Mouse (Mus musculus) kidney, adult 10 weeks (tissue): ENCODE data around the gene Zdhhc17. TPM values are rescaled to one million over a fixed set of nuclear protein-coding genes. Genes with fewer than 3 reads are reported as not detected.

ENCODE experiments used
- polyA plus RNA-seq: library from polyadenylated mRNA; stranded (reverse); fragments of 350-450 nt; fragmentation: Illumina TruSeq; extraction: RNeasy Lipid Tissue Mini Kit (QIAGEN cat#74804); gene quantifications from one replicate; pipeline ENCODE4 v1.2.3, GENCODE M21; 2014; ENCODE audit warnings: low read depth, low replicate concordance

Gene Zdhhc17
- 30.1 TPM for polyA plus RNA-seq

GRCm38 (mm10) chr10:111009641-111010479 lies at the start of gene Zdhhc17:
Gene Zdhhc17, minus strand, starts transcription at chr10:111010140.

GRCm38 (mm10) chr10:110919531-110920343 lies 90.2 kb downstream of the Zdhhc17 start, which contains the start of gene Csrp2:
Gene Csrp2, plus strand, starts transcription at chr10:110919789.

Other genes with a start within 250 kb of the Zdhhc17 start
- gene Csrp2, start 90.4 kb downstream of the Zdhhc17 start, polyA plus RNA-seq = 61.8 TPM
- 233 TPM for gene Osbpl8, start 154.6 kb upstream of the Zdhhc17 start, polyA plus RNA-seq